Mouse (Mus musculus) bone marrow, adult 2 months (tissue): Measurements from ENCODE around the gene Cd34.

Experiments
- CTCF ChIP-seq: fragments of 200-500 bp; IDR thresholded peaks from 2 replicates; pipeline ENCODE4 v1.5.1; 2011; ENCODE audit warnings: low read length, control low read depth; ENCODE audit not compliant: control insufficient read depth, insufficient read depth
- POLR2A ChIP-seq: fragments of 200-500 bp; IDR thresholded peaks from 2 replicates; pipeline ENCODE4 v1.6.1; 2011; ENCODE audit warnings: low read depth, mild to moderate bottlenecking, control low read depth, low read length, borderline replicate concordance; ENCODE audit not compliant: control insufficient read depth

DNA sequence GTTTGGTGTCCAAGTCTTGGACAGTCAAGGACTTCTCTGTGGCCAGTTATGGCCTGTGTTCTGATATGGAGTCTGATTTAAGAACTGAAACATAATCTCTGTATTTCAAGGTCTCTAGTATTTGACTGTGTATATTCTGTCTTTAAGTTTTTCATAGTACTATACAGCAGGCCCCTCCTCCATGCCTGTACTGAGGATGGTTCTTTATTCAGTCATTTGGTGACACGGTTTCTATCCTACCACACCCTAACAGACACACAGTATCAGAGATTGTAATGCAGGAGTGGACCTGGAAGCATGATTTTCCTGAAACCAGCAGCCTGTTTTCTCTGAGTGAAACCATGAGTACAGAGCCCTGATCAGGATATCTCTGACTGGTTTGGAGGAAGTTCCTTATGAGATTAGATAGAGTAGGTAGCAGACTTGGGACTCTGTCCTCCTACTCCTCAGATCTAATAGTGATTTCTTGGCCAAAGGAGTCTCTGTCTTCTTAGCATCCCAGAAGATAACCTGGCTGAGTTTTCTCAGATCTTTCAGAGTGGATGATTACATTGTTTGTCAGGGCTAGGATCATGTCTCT, 54.9 kb downstream of the Cd34 start:
- TF ChIP-seq CTCF: no peak
- TF ChIP-seq POLR2A: no peak
